Mouse (Mus musculus): ENCODE measurements around the gene Olfr70.

Olfr70 gene

DNA sequence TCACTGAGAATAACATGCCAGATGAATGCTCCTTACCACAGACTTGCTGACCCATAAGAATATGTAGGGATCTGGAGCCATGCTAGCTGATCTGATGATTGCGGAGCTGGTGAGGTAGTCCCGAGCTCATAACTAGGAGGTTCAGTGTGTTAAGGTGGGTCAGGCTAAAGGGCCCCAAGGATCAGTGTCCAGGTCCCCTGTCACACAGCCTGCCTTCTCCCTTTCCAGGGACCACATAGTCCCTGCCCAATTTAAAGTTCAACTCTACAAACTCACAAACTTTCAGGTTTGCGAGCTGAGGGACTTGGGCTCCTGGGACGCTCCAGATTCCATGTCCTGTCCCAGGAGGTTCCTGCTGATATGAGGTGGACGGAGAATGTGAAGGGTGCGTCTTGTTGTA, at the start of gene Olfr70:
Gene Olfr70 (minus strand): TSS at position 101 of the 400 bp plus-strand sequence.
- DNase-seq (ENCODE audit: low spot score in 2 of 2) = no peak

DNA sequence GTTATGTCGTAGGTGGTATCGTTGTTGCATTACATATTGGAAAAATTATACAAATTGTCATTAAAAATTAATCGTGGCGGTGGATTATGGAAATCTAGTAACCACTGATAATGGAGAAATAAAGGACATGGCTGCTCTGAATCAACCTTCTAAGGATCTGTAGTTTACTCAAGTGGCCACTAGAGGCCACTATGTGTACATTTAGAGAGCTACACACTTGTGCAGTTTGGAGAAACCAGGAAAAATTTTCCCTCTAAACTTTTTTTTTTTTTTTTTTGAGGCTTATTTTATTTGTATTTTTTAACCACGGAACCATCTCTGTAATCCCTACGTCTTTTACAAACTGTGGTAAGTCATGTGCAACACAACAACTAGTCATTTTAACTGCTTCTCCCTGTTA, 44.6 kb upstream of the Olfr70 start:
- peak in 1 of 2 experiments; percentile 36 for DNase-seq (ENCODE audit: low spot score in 2 of 2)

DNA sequence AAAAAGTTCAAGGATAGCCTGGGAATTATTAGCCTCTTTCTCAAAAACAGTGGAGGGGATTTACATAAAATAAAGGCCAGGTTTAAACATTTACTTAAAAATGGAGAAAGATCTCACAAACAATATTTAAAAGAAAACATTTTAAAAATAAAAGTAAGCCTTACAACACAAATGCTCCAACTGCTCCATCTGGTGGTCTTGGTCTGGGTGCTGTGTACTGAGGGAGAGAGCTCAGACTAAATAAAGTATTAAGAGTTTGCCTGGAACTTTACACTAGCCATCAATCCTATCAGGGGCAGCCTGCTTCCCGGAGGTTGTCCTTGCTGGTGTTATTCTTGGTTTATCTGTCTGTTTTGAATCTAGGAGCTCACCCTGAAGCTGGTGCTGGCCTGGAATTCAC, 42.5 kb upstream of the Olfr70 start:
- peak in 1 of 2 experiments; percentile 29 for DNase-seq (ENCODE audit: low spot score in 2 of 2)

DNA sequence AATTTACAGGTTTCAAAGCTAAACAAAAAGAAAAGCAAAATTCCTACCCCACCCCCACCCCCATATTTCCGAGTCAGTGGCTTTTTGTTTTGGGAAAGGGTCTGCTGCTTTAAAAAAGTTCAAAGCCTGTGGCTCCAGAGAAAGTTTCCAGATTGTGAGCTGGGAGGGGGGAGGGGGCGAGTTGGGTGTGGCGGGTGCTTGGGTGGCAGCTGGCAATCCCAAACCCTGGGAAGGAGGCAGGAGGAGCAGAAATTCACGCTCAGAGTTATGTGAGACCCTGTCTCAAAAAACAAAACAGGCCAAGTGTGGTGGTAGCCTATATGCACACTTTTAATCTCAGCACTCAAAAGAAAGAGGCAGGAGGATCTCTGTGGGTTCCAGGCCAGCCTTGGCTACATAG, 42.0 kb upstream of the Olfr70 start:
- DNase-seq (ENCODE audit: low spot score in 2 of 2) = peak in 1 of 2 experiments; percentile 15

DNA sequence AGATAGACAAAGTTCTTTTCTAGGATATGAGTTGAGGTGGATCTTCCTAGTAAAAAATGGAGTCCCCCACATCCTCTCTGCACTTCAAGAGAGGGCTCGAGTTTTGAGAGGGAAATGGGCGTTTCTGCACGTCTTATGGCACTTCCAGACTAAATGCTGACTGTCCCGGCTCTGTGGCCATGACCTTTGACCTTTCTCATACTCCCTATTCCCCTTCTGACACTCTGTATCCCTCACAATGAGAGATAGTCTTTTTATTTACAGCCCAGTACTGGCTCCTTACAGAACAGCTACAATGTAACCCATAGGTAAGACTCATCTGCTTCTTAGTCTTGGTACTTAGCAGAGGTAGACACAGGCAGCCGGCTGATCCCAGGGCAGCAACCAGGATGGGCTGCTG, 40.9 kb upstream of the Olfr70 start:
- peak in 1 of 2 experiments; percentile 19 for DNase-seq (ENCODE audit: low spot score in 2 of 2)

DNA sequence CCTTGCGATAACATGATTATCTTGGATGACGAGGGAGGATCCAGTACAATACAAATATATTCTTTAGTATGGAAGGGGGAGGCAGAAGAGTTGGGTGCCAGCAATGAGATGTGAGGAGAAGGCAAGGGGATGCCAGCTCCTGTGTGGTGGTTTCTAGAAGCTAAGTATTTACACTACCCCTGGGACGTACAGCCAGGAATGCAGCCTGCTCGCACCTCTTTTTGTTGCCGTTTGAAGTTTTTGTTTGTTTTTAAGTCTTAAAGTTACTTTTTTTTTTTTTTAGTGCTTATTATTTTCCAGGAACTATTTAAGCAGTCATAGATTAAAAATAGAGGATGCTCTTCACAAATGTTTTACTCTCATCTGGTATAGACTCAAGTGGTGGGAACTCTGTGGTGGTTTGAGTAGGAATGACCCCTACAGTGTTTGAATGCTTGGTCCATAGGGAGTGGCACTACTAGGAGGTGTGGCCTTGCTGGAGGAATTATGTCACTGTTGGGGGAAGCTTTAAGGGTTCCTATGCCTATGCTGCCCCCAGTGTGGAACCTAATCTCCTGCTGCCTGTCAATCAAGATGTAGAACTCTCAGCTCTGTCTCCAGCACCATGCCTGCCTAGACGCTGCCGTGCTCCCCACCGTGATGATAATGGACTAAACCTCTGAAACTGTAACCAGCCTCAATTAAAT, 38.5 kb upstream of the Olfr70 start:
- peak in 1 of 2 experiments; percentile 12 for DNase-seq (ENCODE audit: low spot score in 2 of 2)

DNA sequence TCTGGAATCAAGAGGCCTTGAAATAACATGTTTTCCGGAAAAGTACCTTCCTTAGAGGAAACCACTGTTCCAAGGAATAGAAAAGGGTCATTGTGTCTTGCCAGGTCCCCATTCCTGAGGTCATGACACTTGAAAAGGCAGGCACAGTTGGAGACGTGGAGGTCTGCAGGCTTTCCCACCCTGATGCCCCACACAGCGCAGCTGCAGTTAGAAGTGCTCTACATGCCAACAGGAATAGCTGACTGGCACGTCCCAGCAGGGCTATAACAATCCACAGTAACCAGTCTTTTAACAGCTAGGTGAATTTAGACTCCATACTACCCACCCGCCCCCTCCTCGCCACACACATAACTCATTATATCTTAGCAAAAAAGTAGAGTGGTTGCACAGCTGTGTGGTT, 36.5 kb upstream of the Olfr70 start:
- DNase-seq (ENCODE audit: low spot score in 2 of 2) = no peak

DNA sequence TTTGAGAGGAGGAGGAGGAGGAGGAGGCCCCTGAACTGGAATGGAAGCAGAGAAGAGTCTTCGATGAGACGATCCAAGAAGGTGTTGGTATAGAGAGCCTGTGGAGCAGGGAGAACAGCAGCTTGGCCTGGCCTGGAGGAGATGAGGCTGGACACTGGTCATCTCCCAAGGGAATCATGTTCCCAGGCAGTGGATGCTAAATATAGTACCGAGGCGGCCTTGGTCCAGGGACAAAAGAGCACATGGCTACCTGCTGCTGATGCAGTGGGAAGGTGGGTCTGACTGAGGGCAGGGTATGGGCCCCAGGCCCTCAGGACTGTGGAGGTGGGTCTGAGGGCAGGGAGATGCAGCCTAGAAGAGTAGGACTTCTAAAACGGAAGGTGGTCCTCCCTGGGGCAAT, 32.6 kb upstream of the Olfr70 start:
- DNase-seq (ENCODE audit: low spot score in 2 of 2) = peak in 1 of 2 experiments; percentile 17

DNA sequence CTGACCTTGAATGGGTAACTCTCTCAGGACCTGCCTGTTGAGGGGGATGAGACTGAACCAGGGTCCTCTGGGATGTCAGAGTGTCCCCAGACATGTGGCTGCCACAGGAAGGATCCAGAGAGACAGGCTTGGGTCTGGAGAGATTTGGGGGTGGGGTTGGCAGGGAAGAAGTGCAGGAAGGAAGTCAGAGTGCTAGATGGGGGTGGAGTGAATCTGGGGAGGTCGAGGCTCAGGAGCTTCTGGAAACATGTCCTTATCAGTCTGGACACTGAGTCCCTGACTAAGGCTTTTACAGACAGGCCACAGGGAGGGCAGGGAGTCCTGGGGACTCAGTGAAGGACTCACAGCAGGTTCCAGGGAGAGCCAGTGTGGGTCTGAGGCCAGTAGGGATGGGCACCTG, 31.6 kb upstream of the Olfr70 start:
- DNase-seq (ENCODE audit: low spot score in 2 of 2) = no peak

DNA sequence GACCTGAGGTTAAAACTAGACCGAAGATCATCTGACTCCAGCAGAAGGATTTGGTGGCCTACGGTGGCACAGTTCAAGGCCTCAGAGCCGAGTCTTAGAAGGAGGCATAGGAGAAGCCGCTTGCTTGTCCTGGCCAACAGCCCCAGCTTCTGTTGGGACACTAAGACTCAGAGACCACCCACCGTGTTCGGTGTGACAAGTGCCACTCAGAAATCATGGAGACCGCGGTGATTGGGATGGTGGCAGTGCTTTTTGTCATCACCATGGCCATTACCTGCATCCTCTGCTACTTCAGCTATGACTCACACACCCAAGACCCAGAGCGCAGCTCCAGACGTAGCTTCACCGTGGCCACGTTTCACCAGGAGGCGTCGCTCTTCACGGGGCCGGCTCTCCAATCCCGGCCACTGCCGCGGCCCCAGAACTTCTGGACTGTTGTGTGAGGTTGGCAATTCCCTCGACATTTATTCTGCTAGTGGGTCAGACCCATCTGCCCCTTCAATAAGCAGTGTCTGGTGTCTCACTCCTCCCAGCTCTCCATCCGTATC, 30.2 kb upstream of the Olfr70 start:
- peak in 1 of 2 experiments; percentile 18 for DNase-seq (ENCODE audit: low spot score in 2 of 2)

DNA sequence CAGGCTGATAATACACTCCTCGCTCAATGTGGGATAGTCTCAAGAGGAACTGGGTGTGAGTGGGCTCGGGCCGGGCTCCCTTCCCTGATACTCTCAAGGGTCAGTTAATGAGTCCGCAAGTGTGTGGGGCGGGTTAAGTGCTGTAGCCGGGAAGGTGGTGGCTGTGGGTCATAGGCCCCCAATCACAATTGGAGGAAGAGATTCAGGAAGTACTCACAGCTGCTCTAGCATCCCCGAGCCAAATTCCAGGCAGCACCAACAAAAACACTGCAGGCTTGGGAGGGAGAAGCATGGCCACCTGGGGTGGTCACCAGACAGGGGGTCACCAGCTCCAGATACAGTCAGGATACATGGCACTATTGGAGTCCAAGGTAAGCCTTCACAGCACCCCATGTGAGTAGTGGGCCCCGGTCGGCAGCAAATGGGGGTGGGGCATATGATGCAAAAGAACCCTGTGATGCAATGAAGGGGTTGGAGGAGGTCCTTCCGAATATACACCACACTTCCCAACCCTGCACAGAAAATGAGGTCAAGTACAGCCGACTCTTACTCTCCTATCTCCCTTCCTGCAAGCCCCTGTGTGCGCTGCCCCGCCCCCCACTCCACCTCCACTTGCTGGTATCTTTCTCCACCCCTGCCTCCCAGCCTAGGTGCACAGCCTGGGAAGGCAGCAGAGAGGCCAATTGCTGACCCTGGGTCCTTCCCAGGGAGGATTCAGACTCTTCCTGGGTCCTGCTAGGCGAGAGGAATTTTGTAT, 29.4 kb upstream of the Olfr70 start, which contains the start of gene Spaar:
Gene Spaar (plus strand): TSS at position 241 of the 757 bp plus-strand sequence.
- DNase-seq (ENCODE audit: low spot score in 2 of 2) = peak in 1 of 2 experiments; percentile 20

DNA sequence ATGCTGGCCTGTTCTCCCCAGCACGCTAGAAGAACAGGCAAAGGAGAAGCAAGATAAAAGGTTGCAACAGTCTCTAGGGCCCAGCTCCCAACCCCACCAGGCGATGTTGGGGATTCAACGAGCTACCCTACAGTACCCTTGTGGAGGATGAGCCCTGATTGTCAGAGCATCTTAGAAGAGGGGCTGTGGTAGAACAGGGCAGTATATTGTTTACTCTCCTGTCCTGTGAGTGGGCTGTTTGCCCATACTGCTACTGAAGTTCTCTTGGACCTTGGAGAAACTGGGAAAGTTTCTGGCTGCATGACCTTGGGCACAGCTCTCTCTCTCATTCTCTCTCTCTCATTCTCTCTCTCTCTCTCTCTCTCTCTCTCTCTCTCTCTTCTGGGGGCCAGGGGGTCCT, 28.5 kb upstream of the Olfr70 start:
- DNase-seq (ENCODE audit: low spot score in 2 of 2) = no peak

DNA sequence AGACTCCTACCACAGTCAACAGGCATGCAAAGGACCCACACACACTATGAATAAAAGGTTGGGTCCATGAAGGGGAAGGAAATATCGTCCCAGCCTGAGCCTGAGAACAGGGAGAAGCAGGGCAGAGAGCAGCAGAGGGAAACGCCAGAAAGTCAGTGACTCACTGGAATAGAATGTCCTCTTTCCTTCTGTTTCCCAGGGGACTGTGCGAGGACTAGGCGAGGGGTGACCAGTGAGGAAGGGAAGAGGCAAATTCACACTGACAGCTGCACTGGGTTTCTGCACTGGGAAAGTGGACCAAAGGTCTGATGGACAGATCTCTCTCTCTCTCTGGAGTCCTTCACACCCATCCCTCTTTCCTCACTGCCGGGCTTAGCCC, 28.0 kb upstream of the Olfr70 start:
- DNase-seq (ENCODE audit: low spot score in 2 of 2) = no peak

DNA sequence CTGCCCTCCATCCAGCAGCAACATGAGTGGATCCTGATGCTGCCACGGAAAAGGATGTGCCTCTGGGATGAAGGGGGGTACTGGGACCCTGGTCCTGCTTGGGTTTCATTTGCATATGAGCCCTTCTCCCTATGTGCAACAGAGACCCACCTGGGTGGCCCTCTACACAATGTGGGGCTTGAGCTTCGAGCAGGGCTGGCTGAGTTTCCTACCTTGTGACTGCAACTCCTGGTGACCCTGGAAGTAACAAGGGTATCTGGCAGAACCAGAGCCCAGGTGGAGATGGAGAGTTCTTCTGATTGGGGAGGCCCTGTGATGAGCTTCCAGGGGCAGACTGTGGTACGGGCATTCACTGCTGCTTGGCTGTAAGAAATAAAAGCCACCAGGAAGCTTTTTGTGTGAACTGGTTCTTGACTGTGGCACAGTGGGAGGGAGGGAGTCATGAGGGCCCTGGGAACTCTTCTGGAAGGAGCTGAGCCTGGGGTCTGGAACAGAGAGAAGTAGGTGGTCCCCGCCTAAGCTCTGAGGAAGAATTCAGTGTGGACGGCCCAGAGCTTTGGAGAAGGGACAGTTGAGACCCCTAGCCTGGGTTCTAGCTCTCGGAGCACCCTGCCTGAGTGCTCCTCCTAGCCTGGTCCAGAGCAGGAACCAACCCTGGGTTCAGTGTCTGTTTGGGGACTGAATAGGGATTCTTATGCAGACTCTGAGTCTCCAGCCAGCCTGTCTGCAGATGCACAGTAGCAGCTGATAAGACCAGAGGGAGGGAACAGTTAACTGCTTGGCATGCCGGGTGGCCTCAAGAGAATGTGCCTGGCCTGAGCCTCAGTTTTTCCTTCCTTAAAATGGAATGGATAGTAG, 27.3 kb upstream of the Olfr70 start:
- no peak for DNase-seq (ENCODE audit: low spot score in 2 of 2)

DNA sequence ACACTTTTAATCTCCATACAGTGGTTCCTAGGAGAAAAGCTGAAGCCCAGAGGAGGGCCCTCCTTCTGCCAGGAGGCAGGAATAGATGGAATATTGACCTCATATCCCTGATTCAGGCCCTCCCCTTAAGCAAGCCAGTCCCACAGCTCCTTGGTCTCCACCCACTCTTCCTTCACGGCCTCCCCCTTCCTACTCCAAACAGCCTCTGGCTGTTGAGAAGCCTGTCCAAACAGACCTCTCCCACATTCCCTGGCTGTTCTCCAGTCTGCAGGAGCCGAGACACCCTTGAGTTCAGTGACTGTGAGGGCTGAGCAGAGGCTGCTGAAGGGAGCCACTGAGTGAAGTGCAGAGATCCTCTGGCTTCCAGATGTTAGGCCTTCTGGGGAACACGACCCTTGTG, 26.4 kb upstream of the Olfr70 start, which contains the start of gene Hrct1:
Gene Hrct1 (plus strand): TSS at position 194 of the 400 bp plus-strand sequence.
- DNase-seq (ENCODE audit: low spot score in 2 of 2) = peak in 1 of 2 experiments; percentile 46

DNA sequence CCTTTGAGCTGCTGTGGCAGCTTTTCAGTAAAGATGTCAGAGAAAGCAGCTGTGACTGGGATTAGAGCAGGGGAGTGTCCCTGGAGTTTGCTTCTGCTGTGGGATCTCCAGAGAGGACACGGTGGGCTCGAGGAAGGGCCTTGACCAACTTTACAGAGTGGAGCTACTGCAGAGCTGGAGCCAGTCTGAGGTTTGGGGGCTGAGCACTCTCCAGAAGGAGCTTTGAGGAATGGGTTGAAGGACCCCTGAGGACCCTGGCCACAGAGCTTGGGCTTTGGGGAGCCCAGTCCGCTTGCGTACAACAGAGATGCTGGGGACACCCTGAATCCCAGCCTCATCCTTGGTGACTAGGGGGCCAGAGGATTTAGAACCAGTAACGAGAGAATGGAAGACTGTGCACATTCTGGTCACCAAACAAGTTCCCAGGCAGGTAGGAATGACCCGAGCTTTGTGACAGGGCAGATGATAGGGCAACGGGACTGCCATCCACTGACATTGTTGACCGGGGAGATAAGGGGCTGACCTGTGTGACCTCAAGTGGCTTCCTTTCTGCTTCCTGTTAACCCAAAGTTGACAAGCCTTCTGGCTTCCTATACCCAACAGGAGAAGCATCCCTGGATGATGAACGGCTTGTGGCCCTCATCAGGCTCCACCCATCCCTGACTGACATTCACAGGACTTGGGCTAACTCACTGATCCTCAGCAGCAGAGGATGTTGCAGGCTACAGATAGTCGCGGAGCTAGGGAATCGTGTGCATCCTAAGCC, 25.8 kb upstream of the Olfr70 start:
- no peak for DNase-seq (ENCODE audit: low spot score in 2 of 2)

DNA sequence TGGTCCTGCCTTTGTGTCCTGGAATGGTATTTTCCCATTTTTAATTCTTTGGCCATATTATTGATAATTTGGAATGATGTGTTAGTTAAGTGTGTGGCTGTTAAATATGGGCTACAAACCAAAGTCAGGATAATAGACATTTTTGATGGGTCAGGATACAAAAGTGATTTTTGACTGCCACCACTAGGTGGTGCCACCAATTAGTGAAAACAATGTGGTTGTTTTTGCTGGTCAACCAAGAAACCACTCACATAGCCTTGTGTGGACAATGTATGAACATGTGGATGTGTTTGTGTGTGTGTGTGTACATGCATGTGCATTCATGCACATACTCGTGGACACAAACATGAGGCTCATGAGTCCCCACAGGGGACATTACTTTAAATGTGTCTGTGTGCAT, 24.2 kb upstream of the Olfr70 start:
- peak in 1 of 2 experiments; percentile 53 for DNase-seq (ENCODE audit: low spot score in 2 of 2)

DNA sequence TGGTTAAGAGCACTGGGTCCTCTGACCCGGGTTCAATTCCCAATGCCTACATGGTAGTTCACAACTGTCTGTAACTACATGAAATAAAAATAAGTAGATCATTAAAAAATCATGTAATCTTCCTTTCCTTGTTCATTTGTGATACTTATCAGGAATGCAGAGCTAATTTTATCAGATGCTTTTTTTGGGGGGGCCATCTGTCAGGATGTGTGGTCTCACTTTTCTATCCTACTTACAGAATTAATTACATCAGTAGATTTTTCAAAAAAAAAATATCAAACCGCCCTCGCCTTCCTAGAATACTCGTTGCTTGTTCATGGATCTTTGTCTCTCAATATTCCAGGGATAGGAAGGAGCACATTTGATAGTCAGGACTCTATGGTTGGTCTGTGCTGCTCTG, 21.6 kb upstream of the Olfr70 start:
- DNase-seq (ENCODE audit: low spot score in 2 of 2) = peak in 1 of 2 experiments; percentile 68

DNA sequence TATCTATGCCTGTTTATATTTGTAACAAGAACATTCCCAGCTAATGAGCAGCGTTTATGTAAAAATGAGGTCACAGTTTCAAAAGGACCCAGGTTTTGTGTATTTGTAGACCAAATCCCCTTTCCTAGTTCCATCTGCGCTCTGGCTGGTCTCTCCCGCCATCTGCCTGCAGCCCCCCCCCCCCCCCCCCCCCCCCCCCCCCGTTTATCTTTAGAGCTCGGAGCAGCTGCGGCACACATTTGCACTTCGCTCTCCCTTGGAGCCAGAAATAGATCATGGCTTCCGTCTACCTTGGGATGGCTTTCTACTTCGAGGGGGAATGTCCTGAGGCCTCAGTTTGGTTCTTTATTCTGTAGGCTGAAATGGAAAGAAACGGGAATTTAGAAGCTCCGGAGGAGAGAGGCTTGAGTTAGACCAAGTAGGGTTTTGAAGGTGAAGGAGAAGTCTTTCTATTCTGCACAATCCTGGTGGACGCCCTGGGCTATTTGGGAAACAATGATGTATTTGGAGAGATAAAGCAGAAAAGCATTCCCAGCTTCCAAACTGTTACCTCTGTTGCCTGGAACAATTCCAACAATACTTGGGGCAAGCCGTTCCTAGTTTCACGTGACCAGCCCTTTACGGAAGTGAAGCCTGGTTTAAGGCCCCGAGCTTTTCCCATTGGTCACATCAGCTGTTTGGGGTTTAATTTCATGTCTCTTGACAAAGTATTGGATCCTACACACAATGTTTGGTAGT, 20.1 kb upstream of the Olfr70 start:
- DNase-seq (ENCODE audit: low spot score in 2 of 2) = peak in 1 of 2 experiments; percentile 63

DNA sequence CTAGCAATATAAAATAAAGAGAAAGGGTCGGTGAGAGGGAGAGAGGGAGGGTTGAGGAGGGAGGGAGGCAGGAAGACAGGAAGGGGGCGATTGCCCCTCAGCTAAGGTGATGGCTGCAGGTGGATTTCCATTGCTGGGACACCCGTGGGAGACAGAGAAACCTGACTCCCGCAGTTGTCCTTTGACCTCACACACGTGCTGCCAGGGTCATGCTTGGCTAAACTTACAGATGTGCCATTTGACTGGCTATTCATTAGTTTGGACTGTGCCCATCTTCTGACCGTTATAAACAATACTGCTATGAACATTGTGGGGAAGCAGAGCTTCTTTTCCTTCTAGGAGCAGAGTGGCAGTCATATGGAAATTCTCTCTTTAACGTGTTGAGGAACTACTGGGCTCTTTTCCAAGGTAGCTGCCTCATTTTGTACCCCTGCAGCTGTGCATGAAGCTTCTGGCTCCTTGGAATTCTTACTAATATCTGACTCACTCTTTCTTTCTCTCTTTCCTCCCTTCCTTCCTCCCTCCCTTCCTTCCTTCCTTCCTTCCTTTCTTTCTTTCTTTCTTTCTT, 13.1 kb upstream of the Olfr70 start:
- no peak for DNase-seq (ENCODE audit: low spot score in 2 of 2)

Measured in right cerebral cortex, postnatal 10 days (tissue).